Mouse (Mus musculus) C2C12 (cell line): ENCODE data around the gene Rgma.

Experiments used
- CTCF ChIP-seq: IDR thresholded peaks from one replicate; pipeline ENCODE4 v1.5.1; 2011; ENCODE audit not compliant: control insufficient read depth, insufficient read depth, insufficient read length
- FOSL1 ChIP-seq: IDR thresholded peaks from one replicate; pipeline ENCODE4 v1.8.0; 2011; ENCODE audit warnings: mild to moderate bottlenecking, low read length; ENCODE audit not compliant: poor library complexity, insufficient read depth, severe bottlenecking
- MAX ChIP-seq: IDR thresholded peaks from one replicate; pipeline ENCODE4 v1.6.1; 2011; ENCODE audit warnings: mild to moderate bottlenecking, control low read depth
- USF1 ChIP-seq: IDR thresholded peaks from one replicate; pipeline ENCODE4 v1.6.1; 2011; ENCODE audit warnings: low read depth, mild to moderate bottlenecking, control low read depth, moderate library complexity

- TF ChIP-seq USF1 (no peak), CTCF (no peak), FOSL1 (no peak), MAX (no peak)
Measured at GRCm38 (mm10) chr7:73398806-73399442, 23.6 kb downstream of the Rgma start.
